Mouse (Mus musculus) brain, embryonic 14.5 days (tissue): ENCODE results near the gene Zfp780b.
"Not testable (repeated sequence)": the region's sequence is repeated elsewhere in the genome, so short reads cannot be mapped to it uniquely, and the experiment has no call there.

Experiments
- CTCF ChIP-seq: fragments of 200-500 bp; IDR thresholded peaks from 2 replicates; pipeline ENCODE4 v1.5.1; 2012; ENCODE audit warnings: inconsistent platforms, mild to moderate bottlenecking, moderate library complexity, borderline replicate concordance; ENCODE audit not compliant: insufficient read depth, insufficient read length; ENCODE audit errors: extremely low read depth
- POLR2A ChIP-seq: fragments of 200-500 bp; IDR thresholded peaks from 2 replicates; pipeline ENCODE4 v1.6.1; 2012; ENCODE audit warnings: mild to moderate bottlenecking, inconsistent platforms, borderline replicate concordance; ENCODE audit not compliant: poor library complexity, insufficient read depth, insufficient read length, severe bottlenecking; ENCODE audit errors: extremely low read depth

- not testable (repeated sequence) for TF ChIP-seq POLR2A, CTCF
Measured at GRCm38 (mm10) chr7:27949451-27949850, 29.5 kb downstream of the Zfp780b start.
